Mouse (Mus musculus) neural tube, embryonic 14.5 days (tissue): ENCODE results near the gene Atf1. TPM values are rescaled to one million over a fixed set of nuclear protein-coding genes. Genes with fewer than 3 reads are reported as not detected.

ENCODE experiments used
- ATAC-seq: fragments of 200-750 bp; cut with Nextera tagmentation; 2 replicates; pipeline ENCODE4 v1.8.0; 2017; ENCODE audit warnings: low read depth, mild to moderate bottlenecking, moderate TSS enrichment, moderate library complexity
- H3K27ac ChIP-seq: fragments of 300-500 bp; sonication (generic); 2 replicates; pipeline ENCODE4 v1.5.1; 2014; ENCODE audit warnings: low read depth, mild to moderate bottlenecking, control low read depth, low read length, moderate library complexity, mixed read lengths
- H3K27me3 ChIP-seq: fragments of 300-500 bp; sonication (generic); 2 replicates; pipeline ENCODE4 v1.6.1; 2014; ENCODE audit warnings: low read length; ENCODE audit not compliant: control insufficient read depth, insufficient read depth
- H3K36me3 ChIP-seq: fragments of 300-500 bp; sonication (generic); 2 replicates; pipeline ENCODE4 v1.6.1; 2014; ENCODE audit warnings: low read length, mixed read lengths; ENCODE audit not compliant: control insufficient read depth, insufficient read depth
- H3K4me1 ChIP-seq: fragments of 300-500 bp; sonication (generic); 2 replicates; pipeline ENCODE4 v1.6.1; 2014; ENCODE audit warnings: low read length; ENCODE audit not compliant: control insufficient read depth, insufficient read depth
- H3K4me2 ChIP-seq: fragments of 300-500 bp; sonication (generic); 2 replicates; pipeline ENCODE4 v1.6.1; 2014; ENCODE audit warnings: mild to moderate bottlenecking, low read depth, low read length, control low read depth
- H3K4me3 ChIP-seq: fragments of 300-500 bp; sonication (generic); 2 replicates; pipeline ENCODE4 v1.5.1; 2014; ENCODE audit warnings: low read depth, low read length, control low read depth, mixed read lengths
- H3K9ac ChIP-seq: fragments of 300-500 bp; sonication (generic); replicated peaks from 2 replicates; pipeline ENCODE4 v1.6.1; 2014; ENCODE audit warnings: low read depth, mild to moderate bottlenecking, control low read depth, low read length, mixed read lengths
- H3K9me3 ChIP-seq: fragments of 300-500 bp; sonication (generic); 2 replicates; pipeline ENCODE4 v1.6.1; 2016; ENCODE audit warnings: low read length; ENCODE audit not compliant: control insufficient read depth
- WGBS: fragments of 180-500 bp; shearing (Covaris S2); extraction: QIAGEN DNeasy Blood & Tissue Kit; methylation state at CpG from one replicate; pipeline ENCODE4 v1.1.7; 2014; 5-methylcytosine and 5-hydroxymethylcytosine counted together
- polyA plus RNA-seq: library from polyadenylated mRNA; unstranded; fragments of >200 nt; fragmentation: Nextera tagmentation; extraction: Ambion mirVana; gene quantifications from 2 replicates; pipeline ENCODE4 v1.2.1, GENCODE M21; 2014

Atf1 gene
- polyA plus RNA-seq, 1 experiment from 2014 or later: 14.6 TPM

- H3K27me3 ChIP-seq: no peaks in the 10 kb centered on the region
- no peaks in the 10 kb centered on the region for H3K4me1 ChIP-seq
- no peak for ATAC-seq
- H3K27ac ChIP-seq: no peak within 1 kb of the TSS
- no peak within 1 kb of the TSS for H3K9ac ChIP-seq
- no peaks in the 10 kb centered on the region for H3K36me3 ChIP-seq
- no peaks in the 10 kb centered on the region for H3K9me3 ChIP-seq
- H3K4me3 ChIP-seq: no peak within 1 kb of the TSS
- 96% methylated on average over 20 of the region's 20 CpGs for WGBS
- no peak within 1 kb of the TSS for H3K4me2 ChIP-seq
Observed at GRCm38 (mm10) chr15:100280626-100281025, 53.0 kb downstream of the Atf1 start, which contains the start of gene Tmprss12. TSS of gene Tmprss12 (plus strand) at chr15:100280837.

- no peak for ATAC-seq
- no peak overlapping the region for H3K27ac ChIP-seq
- WGBS: 94% methylated on average over 6 of the region's 6 CpGs
- no peaks in the 10 kb centered on the region for H3K9me3 ChIP-seq
- no peak overlapping the region for H3K9ac ChIP-seq
- H3K27me3 ChIP-seq: no peaks in the 10 kb centered on the region
- no peak overlapping the region for H3K4me3 ChIP-seq
- no peaks in the 10 kb centered on the region for H3K36me3 ChIP-seq
- no peaks in the 10 kb centered on the region for H3K4me1 ChIP-seq
- H3K4me2 ChIP-seq: no peak overlapping the region
Observed at GRCm38 (mm10) chr15:100288980-100289379, 61.4 kb downstream of the Atf1 start.

GRCm38 (mm10) chr15:100290858-100291257, 63.2 kb downstream of the Atf1 start:
- Histone ChIP-seq H3K9ac (no peak overlapping the region), H3K4me1 (no peaks in the 10 kb centered on the region), H3K27ac (no peak overlapping the region), H3K4me3 (no peak overlapping the region), H3K4me2 (no peak overlapping the region), H3K9me3 (no peaks in the 10 kb centered on the region), H3K36me3 (no peaks in the 10 kb centered on the region), H3K27me3 (no peaks in the 10 kb centered on the region)
- no peak for ATAC-seq
- 76% methylated on average over 5 of the region's 5 CpGs for WGBS

GRCm38 (mm10) chr15:100292326-100292725, 64.7 kb downstream of the Atf1 start:
- H3K9me3 ChIP-seq: no peaks in the 10 kb centered on the region
- no peaks in the 10 kb centered on the region for H3K27me3 ChIP-seq
- H3K4me2 ChIP-seq: no peak overlapping the region
- no peak overlapping the region for H3K9ac ChIP-seq
- H3K4me1 ChIP-seq: no peaks in the 10 kb centered on the region
- no peak for ATAC-seq
- no peaks in the 10 kb centered on the region for H3K36me3 ChIP-seq
- WGBS: 62% methylated on average over 7 of the region's 7 CpGs
- H3K4me3 ChIP-seq: no peak overlapping the region
- no peak overlapping the region for H3K27ac ChIP-seq

- WGBS: 90% methylated on average over 5 of the region's 5 CpGs
- Histone ChIP-seq H3K9ac (no peak overlapping the region), H3K27ac (no peak overlapping the region), H3K4me1 (no peaks in the 10 kb centered on the region), H3K36me3 (no peaks in the 10 kb centered on the region), H3K4me3 (no peak overlapping the region), H3K4me2 (no peak overlapping the region), H3K27me3 (no peaks in the 10 kb centered on the region), H3K9me3 (no peaks in the 10 kb centered on the region)
- ATAC-seq: no peak
Observed at GRCm38 (mm10) chr15:100297856-100298255, 70.2 kb downstream of the Atf1 start.

- Histone ChIP-seq H3K9ac (no peak overlapping the region), H3K4me2 (no peak overlapping the region), H3K27me3 (no peaks in the 10 kb centered on the region), H3K4me3 (no peak overlapping the region), H3K27ac (no peak overlapping the region), H3K9me3 (no peaks in the 10 kb centered on the region), H3K4me1 (peaks cover 4% of the 10 kb centered on the region; the same call in 1 of the 2 replicates), H3K36me3 (no peaks in the 10 kb centered on the region)
- ATAC-seq: no peak
- 86% methylated on average over 6 of the region's 6 CpGs for WGBS
Observed at GRCm38 (mm10) chr15:100300499-100300898, 72.9 kb downstream of the Atf1 start.

- Histone ChIP-seq H3K36me3 (no peaks in the 10 kb centered on the region), H3K9ac (no peak overlapping the region), H3K4me1 (peaks cover 4% of the 10 kb centered on the region; the same call in 1 of the 2 replicates), H3K4me3 (no peak overlapping the region), H3K9me3 (no peaks in the 10 kb centered on the region), H3K27me3 (no peaks in the 10 kb centered on the region), H3K4me2 (no peak overlapping the region), H3K27ac (no peak overlapping the region)
- 85% methylated on average over 15 of the region's 15 CpGs for WGBS
- no peak for ATAC-seq
Observed at GRCm38 (mm10) chr15:100301556-100301955, 73.9 kb downstream of the Atf1 start.

- peak overlapping the region; percentile 52 for H3K4me2 ChIP-seq
- no peaks in the 10 kb centered on the region for H3K27me3 ChIP-seq
- WGBS: 61% methylated on average over 8 of the region's 8 CpGs
- no peaks in the 10 kb centered on the region for H3K9me3 ChIP-seq
- H3K27ac ChIP-seq: no peak overlapping the region
- peak overlapping the region; percentile 43 for H3K4me3 ChIP-seq
- ATAC-seq: no peak
- no peaks in the 10 kb centered on the region for H3K36me3 ChIP-seq
- no peak overlapping the region for H3K9ac ChIP-seq
- H3K4me1 ChIP-seq: peaks cover 4% of the 10 kb centered on the region; the same call in 1 of the 2 replicates
Observed at GRCm38 (mm10) chr15:100303428-100304018, 75.9 kb downstream of the Atf1 start.

GRCm38 (mm10) chr15:100304019-100304991, 76.7 kb downstream of the Atf1 start, which contains the start of gene Mettl7a1:
TSS of gene Mettl7a1 (plus strand) at chr15:100304140.
- peak within 1 kb of the TSS; percentile 43 for H3K4me3 ChIP-seq
- H3K36me3 ChIP-seq: no peaks in the 10 kb centered on the region
- H3K4me1 ChIP-seq: peaks cover 4% of the 10 kb centered on the region; the same call in 1 of the 2 replicates
- peak within 1 kb of the TSS; percentile 78 for H3K27ac ChIP-seq
- WGBS: 5% methylated on average over 18 of the region's 30 CpGs
- ATAC-seq: peak; percentile 92
- H3K4me2 ChIP-seq: peak within 1 kb of the TSS; percentile 52
- H3K9me3 ChIP-seq: no peaks in the 10 kb centered on the region
- H3K9ac ChIP-seq: peak within 1 kb of the TSS; percentile 67
- no peaks in the 10 kb centered on the region for H3K27me3 ChIP-seq
